Mouse (Mus musculus): ENCODE results near the gene Pdhb.
"Not testable (repeated sequence)": the region's sequence is repeated elsewhere in the genome, so short reads cannot be mapped to it uniquely, and the experiment has no call there.

Gene Pdhb

DNA sequence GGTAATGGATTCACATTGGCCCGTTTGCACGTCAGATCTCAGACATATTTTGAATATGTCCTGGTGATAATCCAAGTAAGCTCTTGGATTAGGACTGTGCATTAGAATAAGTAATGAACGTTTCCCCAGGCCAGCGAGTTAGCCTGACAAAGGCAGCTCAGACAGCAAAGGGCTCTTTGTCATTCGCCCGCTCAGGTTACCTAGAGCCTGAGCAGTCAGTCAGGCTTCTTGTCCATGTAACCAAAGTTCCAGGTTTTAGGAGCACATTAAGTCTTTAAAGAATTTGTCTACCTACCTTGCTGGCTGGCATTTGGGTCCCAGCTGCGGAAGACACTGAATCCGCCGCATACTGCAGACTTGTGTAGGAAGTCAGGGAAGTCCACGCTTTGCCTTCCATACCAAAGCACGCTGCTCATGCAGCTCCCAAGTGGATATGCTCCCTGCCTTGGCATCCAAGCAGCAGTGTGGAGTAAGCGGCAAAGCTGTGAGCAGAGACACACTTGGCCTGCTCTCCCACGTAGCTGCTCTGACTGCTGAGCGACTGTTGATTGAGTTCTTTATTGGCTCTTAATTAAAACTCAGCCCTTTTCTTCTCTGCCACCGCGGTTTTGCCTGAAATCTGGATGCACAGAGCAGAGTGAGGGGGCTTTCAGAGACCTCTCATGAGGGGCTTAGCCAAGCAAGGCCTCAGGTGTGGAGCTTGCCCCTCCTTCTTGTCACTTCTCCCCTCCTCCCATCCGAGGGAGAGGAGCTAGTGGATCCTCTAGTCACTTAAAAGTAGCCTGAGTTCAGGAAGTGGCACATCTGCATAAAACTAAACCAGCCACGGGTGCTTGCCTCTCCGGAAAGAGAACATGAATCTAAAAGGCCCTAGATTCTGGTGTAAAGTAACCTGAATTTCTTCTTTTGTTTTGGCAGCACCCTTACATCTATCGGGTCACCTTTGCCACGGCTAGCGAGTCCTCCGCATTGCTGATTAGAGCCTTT lies 32.8 kb downstream of the Pdhb start:
- no peak for DNase-seq (ENCODE audit: low read depth, low spot score)

DNA sequence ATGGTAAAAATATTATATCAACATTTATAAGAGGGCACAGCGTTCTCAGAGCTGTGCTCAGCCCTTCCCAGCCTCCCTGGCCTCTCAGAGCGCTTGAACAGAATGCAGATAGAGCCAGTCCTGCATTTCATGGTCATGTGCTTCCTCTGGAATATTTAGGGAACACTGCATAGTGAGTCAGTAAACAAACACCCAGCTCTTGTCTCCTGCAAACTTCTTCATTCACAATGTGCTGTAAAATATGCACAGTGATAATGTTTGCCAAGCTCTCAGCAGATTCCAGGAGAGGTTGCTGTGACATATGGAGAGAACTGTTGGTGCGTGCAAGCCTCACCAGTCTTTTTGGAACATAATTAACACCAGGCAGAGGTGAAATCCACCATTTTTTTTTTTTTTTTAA lies 37.7 kb downstream of the Pdhb start:
- no peak for DNase-seq (ENCODE audit: low read depth, low spot score)

DNA sequence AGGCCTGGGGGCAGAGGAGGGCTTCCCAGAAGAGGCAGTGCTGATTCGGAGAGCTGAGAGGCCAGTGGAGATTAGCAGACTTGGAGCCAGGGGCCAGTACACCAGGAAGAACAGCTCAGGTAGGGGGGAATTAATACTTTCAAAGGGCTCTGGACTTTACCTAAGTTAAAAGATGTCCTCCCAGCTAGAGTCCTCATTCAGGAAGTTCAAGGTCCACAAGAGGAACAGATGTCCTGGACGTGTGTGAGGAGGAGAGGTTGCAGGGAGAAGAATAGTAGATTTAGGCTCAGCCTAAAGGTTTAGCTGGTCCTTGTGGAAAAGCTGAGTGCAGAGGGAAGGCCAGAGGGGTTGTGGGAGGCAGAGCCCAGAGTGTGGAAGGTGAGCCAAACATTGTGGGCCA lies 38.6 kb downstream of the Pdhb start:
- no peak for DNase-seq (ENCODE audit: low read depth, low spot score)

DNA sequence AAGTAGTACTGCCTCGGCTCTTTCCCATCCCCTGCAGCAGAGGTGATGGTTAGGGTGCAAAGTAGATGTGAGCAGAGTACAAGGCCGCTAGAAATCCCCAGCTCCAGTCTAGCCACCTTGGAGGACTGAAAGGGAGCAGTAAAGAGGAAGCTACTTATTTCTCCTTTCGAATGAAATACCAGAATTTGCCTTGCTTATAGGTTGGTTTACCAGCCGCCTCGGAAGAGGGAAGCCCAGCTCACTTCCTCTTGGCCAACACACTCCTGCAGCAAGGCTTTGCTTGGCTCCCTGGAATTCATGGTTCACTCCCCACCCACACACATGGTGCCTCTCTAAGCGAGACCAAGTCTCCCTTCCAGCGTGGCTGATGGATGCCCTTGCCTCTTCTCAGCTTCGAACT lies 40.0 kb downstream of the Pdhb start:
- no peak for DNase-seq (ENCODE audit: low read depth, low spot score)

DNA sequence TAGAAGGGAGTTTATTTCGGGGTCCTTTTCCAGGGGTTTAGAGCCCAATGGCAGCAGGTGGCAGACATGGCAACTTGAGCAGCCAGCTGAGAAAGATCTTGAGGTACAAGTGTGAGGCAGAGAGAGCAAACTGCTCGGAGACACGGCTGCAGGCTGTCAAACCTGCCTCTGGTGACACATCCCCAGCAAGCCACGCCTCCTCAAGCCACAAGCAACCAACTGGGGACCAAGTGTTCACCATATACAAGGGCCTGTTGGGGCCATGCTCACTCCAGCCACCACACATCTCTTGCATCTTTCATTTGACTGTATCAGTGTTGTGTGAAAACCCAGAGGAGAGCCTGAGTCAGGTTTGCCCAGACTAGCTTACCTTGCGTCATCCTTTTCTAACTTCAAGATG lies 44.9 kb downstream of the Pdhb start:
- DNase-seq (ENCODE audit: low read depth, low spot score): no peak

DNA sequence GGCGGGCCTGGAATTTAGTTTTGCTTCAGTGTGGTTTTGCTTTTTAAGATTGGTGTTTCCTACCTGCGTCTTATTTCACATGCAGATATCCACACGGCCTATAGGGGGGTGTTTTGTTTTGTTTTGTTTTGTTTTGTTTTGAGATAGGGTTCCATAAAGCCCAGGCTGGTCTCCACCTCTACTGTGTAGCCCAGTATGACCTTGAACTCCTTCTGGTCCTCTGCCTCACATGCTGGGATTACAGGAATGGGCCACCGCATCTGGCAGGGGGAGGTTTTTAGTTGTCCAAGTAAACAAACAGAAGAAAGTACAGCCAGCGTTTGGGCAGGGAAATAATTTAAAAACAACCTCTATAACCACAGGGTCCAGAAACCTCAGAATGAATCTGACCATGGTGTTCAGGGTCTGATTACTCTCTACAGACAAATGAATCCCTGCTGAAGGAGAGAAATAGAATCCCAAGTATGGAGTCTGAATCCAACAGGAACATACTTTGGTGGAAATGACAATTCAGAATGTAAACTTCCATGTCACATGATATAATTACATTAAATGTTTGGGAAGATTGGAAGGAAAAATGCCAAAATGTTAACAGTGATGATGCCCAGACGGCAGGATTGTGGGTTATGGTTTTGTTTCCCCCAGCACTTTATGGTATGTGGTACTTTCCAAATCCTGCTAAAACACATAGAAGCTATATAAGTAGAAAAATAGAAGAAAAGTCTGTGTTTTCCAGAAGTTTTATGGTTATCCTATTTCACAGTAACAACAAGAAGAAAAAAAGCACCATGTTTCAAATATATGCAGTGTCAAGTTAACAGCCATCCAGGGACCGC lies 48.6 kb downstream of the Pdhb start:
- DNase-seq (ENCODE audit: low read depth, low spot score): no peak

DNA sequence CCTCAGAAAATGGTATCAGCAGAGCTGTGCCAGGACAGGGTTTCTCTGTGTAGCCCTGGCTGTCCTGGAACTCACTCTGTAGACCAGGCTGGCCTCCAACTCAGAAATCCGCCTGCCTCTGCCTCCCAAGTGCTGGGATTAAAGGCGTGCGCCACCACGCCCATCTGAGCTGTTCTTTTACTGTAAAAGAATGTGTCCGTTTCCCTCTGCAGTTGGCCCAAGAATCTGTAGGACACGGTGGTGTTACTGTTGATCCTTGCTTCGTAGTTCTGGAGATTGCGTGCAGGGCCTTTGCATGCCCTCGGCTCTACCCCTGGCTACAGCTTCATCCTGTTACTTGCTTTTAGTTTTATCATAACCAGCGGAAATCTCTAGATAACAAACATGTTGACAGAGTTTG lies 49.2 kb downstream of the Pdhb start:
- DNase-seq (ENCODE audit: low read depth, low spot score): not testable (repeated sequence)

DNA sequence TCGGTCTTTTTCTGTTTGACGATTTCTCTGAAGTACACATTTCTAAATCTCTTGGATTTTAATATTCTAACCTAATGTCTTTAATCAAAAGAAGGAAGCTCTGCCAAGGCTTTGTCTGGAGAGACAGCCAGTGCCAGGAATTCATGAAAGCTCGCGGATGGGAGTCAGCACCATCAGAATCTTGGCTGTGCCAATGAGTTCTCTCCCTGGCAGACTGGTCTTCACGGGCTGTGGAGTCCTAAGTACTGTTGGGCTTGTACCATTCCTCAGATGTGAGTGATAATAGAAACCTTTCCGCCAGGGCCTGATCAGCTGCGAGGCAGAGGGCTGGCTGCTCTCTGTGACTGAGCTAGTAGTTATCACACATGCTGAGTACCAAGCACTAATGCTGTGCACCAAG lies 49.7 kb downstream of the Pdhb start:
- no peak for DNase-seq (ENCODE audit: low read depth, low spot score)

DNA sequence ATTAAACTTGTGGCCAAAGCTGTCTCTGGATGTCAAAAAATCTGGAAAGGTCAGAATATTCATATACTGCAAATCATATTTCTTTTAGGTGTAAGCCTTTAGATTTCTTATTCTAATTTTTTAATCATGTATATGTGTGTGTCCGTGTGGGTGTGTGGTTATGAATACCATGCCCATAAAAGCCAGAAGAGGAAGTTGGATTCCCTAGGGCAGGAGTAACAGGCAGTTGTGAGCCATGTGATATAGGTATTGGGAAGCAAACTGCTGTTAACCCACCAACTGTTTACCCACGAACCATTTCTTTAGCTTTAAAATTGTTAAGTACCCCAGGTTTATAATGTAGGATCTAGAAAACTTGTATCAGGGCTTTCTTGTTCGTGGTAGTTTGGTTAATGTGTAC lies 52.9 kb downstream of the Pdhb start:
- no peak for DNase-seq (ENCODE audit: low read depth, low spot score)

DNA sequence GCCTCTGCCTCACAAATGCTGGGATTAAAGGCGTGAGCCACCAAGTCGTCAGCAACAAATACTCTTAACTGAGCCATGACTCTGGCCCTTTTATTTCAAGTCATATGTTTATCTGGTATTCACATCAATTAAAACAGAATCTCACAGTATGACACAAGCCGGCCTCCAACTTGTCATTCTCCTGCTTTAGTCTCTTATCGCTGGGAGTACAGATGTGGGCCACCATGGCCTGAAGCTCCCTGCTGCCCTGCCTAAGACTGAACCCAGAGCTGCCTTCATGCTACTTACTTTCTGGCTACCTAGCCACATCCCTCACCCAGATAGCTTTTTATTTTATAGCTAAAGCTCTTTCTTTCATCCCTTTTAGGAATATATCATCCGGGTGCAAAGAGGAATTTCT lies 53.4 kb downstream of the Pdhb start:
- DNase-seq (ENCODE audit: low read depth, low spot score): no peak

DNA sequence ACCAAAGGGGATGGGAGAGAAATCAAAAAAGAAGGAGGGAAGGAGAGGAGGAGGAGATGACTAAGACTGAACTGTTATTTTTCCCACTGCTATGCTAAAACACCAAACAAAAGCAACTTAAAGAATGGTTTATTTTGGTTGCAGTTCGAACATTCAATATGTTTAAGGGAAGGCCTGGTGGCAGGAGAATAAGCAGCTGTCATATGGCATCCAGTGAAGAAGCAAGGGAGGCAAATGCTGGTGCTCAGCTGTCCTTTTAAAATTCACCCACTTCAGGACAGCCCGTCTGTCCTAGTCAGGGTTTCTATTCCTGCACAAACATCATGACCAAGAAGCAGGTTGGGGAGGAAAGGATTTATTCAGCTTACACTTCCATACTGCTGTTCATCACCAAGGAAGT lies 55.5 kb downstream of the Pdhb start:
- DNase-seq (ENCODE audit: low read depth, low spot score): no peak
